Mouse (Mus musculus) layer of hippocampus, postnatal 25 days (tissue): Measurements from ENCODE around the gene Ctla2a. TPM values are rescaled to one million over a fixed set of nuclear protein-coding genes. Genes with fewer than 3 reads are reported as not detected.
"Not testable (repeated sequence)": the region's sequence is repeated elsewhere in the genome, so short reads cannot be mapped to it uniquely, and the experiment has no call there.

Experiments used
- DNase-seq, 2 experiments: peaks; one replicate each; pipeline ENCODE4 v3.0.0; 2022; ENCODE audit warnings: mixed read lengths in 2 of 2, low spot score in 1 of 2; ENCODE audit errors: extremely low spot score in 1 of 2
- total RNA-seq, 2 experiments: library from RNA; stranded (reverse); gene quantifications; 2 replicates each; pipeline ENCODE4 v1.2.3; 2021

Ctla2a gene
- 10 to 100 TPM; 14.6 to 16.8 TPM for total RNA-seq

GRCm38 (mm10) chr13:60936500-60936901 is at the start of gene Ctla2a, which contains the start of gene Gm49391:
TSS of gene Ctla2a (minus strand) at chr13:60936625.
TSS of gene Gm49391 (minus strand) at chr13:60936571.
- no peak for DNase-seq

GRCm38 (mm10) chr13:60972319-60972718 is 35.9 kb upstream of the Ctla2a start:
- DNase-seq: not testable (repeated sequence)

DNA sequence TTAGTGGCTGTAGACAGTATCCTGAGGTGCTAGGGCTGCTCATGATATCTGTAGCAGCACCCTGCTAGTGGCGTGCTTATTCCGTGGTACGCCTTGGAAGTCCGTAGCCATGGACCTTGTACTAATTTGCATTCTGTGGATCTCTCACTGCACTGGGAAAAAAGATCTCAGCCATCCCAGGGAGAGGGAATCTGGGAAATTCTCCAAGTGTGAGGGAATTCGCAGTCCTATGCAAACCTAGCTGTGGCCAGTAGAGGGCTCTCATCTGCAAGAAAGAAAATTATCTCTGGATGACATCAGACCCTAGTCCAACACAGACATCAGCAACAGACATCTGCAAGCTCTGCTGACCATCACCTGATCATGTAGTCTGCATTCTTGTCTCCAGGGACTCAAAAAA is 27.6 kb upstream of the Ctla2a start:
- not testable (repeated sequence) for DNase-seq

GRCm38 (mm10) chr13:60961706-60962105 is 25.3 kb upstream of the Ctla2a start:
- DNase-seq: no peak

- not testable (repeated sequence) for DNase-seq
Measured at GRCm38 (mm10) chr13:60941884-60942283, 5.5 kb upstream of the Ctla2a start, which contains the start of gene Tpbpa. TSS of gene Tpbpa (minus strand) at chr13:60941984.

- not testable (repeated sequence) for DNase-seq
Measured at GRCm38 (mm10) chr13:60935490-60935889, 935 bp downstream of the Ctla2a start, which contains the start of gene Gm49393. TSS of gene Gm49393 (minus strand) at chr13:60935590.

GRCm38 (mm10) chr13:60904780-60905179 is 31.6 kb downstream of the Ctla2a start, which contains the start of gene Tpbpb:
TSS of gene Tpbpb (minus strand) at chr13:60904880.
- not testable (repeated sequence) for DNase-seq

GRCm38 (mm10) chr13:60897328-60897727 is 39.1 kb downstream of the Ctla2a start, which contains the start of gene Ctla2b:
TSS of gene Ctla2b (minus strand) at chr13:60897447.
- DNase-seq: no peak

DNA sequence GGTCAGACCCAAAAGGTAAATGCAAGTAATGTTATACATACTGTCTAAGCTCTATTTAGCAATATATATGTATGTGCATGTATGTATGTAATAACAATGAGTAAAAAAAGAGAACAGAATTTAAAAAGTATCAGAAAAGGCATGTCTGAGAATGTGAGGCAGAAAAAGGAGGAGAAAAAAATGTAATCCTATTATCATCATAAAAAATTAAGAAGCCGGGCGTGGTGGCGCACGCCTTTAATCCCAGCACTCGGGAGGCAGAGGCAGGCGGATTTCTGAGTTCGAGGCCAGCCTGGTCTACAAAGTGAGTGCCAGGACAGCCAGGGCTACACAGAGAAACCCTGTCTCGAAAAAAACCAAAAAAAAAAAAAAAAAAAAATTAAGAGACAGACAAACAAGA is 39.6 kb downstream of the Ctla2a start, which contains the start of gene Gm49392:
Gene Gm49392 (minus strand): TSS at position 101 of the 400 bp plus-strand sequence.
- DNase-seq: not testable (repeated sequence)

DNA sequence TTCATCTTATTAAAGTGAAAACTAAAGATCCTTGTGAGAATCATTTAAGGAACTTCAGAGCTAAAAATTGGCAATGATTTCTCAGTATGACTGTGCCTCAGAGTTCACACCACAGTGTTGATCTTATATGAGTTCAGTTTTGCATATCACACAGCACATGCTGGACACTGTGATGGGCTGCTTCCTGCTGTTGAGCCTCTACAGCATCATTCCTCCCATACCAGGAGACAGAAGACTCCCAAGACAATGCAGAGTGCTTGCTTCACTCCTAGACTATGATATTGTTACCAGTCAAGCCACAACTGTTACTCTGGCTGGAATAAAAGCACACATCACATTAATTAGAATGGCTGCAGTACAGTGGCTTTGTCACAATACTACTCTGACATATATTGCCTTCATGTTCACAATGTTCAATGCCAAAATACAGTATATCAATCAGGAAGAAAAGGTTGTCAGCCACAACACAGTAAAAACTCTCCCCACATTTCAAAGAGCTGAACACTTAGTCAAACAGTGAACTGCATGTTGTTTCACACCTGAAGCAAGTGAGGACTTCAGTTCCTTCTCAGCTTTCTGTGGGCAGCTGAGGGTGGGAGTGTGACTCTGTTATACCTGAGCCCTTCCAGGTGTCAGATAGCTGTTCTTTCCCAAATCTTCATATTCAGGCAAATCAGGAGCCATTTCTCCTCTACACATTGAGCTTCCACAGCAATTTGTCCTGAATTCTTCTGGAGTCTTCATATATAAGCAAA is 40.8 kb downstream of the Ctla2a start:
- DNase-seq: no peak

DNA sequence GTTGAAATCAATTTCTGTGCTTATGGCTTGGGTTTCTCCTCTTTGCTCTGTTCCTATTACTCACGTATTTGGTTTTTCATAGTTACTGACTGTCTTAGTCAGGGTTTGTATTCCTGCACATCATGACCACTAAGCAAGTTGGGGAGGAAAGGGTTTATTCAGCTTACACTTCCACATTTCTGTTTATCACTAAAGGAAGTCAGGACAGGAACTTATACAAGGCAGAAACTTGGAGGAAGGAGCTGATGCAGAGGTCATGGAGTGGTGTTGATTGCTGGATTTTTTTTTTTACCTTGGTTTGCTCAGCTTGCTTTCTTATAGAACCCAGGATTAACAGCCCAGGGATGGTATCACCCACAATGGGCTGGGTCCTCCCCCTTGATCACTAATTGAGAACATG is 44.1 kb downstream of the Ctla2a start:
- DNase-seq: no peak

Other genes with a start within 250 kb of the Ctla2a start
- not detected for gene BC051665, start 150.3 kb downstream of the Ctla2a start, total RNA-seq
- gene Ctsll3, start 133.8 kb downstream of the Ctla2a start, total RNA-seq: not detected
- gene 4930486L24Rik, start 72.2 kb downstream of the Ctla2a start, total RNA-seq: not detected
- gene Gm49392, start 39.7 kb downstream of the Ctla2a start, total RNA-seq: under 1 TPM in 1 of 2 experiments, not detected in 1; 0.20 TPM
- 1 to 10 TPM in 1 of 2 experiments, under 1 TPM in 1; 0.86 to 2.8 TPM for gene Ctla2b, start 39.2 kb downstream of the Ctla2a start, total RNA-seq
- gene Tpbpb, start 31.7 kb downstream of the Ctla2a start, total RNA-seq: not detected
- not detected for gene Gm49393, start 1.0 kb downstream of the Ctla2a start, total RNA-seq
- 1 to 10 TPM in 1 of 2 experiments, not detected in 1; 1.1 TPM for gene Gm49391, start 54 bp downstream of the Ctla2a start, total RNA-seq
- not detected for gene Tpbpa, start 5.4 kb upstream of the Ctla2a start, total RNA-seq
- not detected for gene Ctsj, start 69.3 kb upstream of the Ctla2a start, total RNA-seq
- not detected for gene Ctsq, start 104.0 kb upstream of the Ctla2a start, total RNA-seq
- not detected for gene Ctsr, start 227.6 kb upstream of the Ctla2a start, total RNA-seq